Mouse (Mus musculus): Measurements from ENCODE around the gene Gatd1. TPM values are rescaled to one million over a fixed set of nuclear protein-coding genes. Genes with fewer than 3 reads are reported as not detected.

The Gatd1 gene
- polyA plus RNA-seq, 1 experiment: 23.3 TPM

DNA sequence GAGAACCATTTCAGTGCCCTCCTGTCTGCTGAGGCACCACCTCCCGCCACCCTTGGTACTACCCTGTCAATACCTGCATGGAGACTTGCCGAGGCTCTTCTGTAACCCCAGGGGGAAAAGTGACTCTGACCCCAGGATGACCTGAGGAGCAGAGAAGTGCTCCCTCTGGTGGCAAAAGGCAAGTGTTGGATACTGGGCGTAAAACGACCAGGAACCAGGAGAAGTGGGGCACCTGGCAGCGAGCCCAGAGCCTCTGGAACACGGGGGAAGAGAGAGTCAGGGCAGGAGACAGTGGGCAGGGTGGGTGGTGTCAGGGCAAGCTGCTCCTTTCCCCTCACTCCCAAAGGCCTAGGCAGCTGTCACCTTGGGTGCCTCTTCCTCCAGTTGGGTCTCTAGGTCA is 26.7 kb upstream of the Gatd1 start:
- no peaks in the 10 kb centered on the region for H3K36me3 ChIP-seq (ENCODE audit: control insufficient read depth, insufficient read depth, low read length)
- H3K4me1 ChIP-seq (ENCODE audit: control insufficient read depth, insufficient read depth, low read length): peaks cover 12% of the 10 kb centered on the region
- H3K27ac ChIP-seq (ENCODE audit: control insufficient read depth, insufficient read depth, low read depth, low read length): no peak overlapping the region
- TF ChIP-seq POLR2A (IDR thresholded peaks at IDR 0.05; ENCODE audit: control insufficient read depth, low read depth, low read length) (no peak), CTCF (IDR thresholded peaks at IDR 0.05; ENCODE audit: control insufficient read depth, insufficient read depth, insufficient replicate concordance, low read depth, low read length) (peak; percentile 50; the same call in 1 of the 2 replicates)
- no peaks in the 10 kb centered on the region for H3K27me3 ChIP-seq (ENCODE audit: control insufficient read depth, insufficient read depth, low read length)
- no peak overlapping the region for H3K4me3 ChIP-seq (ENCODE audit: control insufficient read depth, low read depth, low read length)

DNA sequence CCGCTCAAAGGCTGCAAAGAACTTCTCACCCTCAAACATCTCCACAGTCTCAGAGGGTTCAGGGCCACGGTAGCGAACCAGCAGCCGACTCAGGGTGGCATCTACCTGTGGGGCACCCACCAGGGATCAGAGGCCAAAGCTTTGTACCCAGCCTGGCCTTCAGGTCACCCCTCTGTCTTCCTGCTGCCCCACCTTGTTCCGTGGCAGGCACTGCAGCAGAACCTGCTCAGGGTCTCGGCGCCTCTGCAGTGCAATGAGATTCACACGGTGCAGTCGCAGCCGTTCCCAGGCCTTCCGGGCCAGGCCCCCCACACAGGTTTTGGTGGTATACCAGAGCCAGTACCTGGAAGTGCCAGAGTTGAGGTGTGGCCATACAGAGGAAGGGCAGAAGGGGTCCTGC is 25.9 kb upstream of the Gatd1 start:
- TF ChIP-seq CTCF (IDR thresholded peaks at IDR 0.05; ENCODE audit: control insufficient read depth, insufficient read depth, insufficient replicate concordance, low read depth, low read length) (no peak), POLR2A (IDR thresholded peaks at IDR 0.05; ENCODE audit: control insufficient read depth, low read depth, low read length) (no peak)
- Histone ChIP-seq H3K27me3 (ENCODE audit: control insufficient read depth, insufficient read depth, low read length) (no peaks in the 10 kb centered on the region), H3K36me3 (ENCODE audit: control insufficient read depth, insufficient read depth, low read length) (no peaks in the 10 kb centered on the region), H3K27ac (ENCODE audit: control insufficient read depth, insufficient read depth, low read depth, low read length) (no peak overlapping the region), H3K4me1 (ENCODE audit: control insufficient read depth, insufficient read depth, low read length) (peaks cover 12% of the 10 kb centered on the region), H3K4me3 (ENCODE audit: control insufficient read depth, low read depth, low read length) (no peak overlapping the region)

- Histone ChIP-seq H3K4me1 (ENCODE audit: control insufficient read depth, insufficient read depth, low read length) (peaks cover 12% of the 10 kb centered on the region), H3K4me3 (ENCODE audit: control insufficient read depth, low read depth, low read length) (no peak overlapping the region), H3K36me3 (ENCODE audit: control insufficient read depth, insufficient read depth, low read length) (no peaks in the 10 kb centered on the region), H3K27ac (ENCODE audit: control insufficient read depth, insufficient read depth, low read depth, low read length) (no peak overlapping the region), H3K27me3 (ENCODE audit: control insufficient read depth, insufficient read depth, low read length) (no peaks in the 10 kb centered on the region)
- TF ChIP-seq CTCF (IDR thresholded peaks at IDR 0.05; ENCODE audit: control insufficient read depth, insufficient read depth, insufficient replicate concordance, low read depth, low read length) (no peak), POLR2A (IDR thresholded peaks at IDR 0.05; ENCODE audit: control insufficient read depth, low read depth, low read length) (no peak)
Measured at GRCm38 (mm10) chr7:141439140-141439679, 25.3 kb upstream of the Gatd1 start.

GRCm38 (mm10) chr7:141438201-141438968 is 24.4 kb upstream of the Gatd1 start:
- no peaks in the 10 kb centered on the region for H3K36me3 ChIP-seq (ENCODE audit: control insufficient read depth, insufficient read depth, low read length)
- H3K4me1 ChIP-seq (ENCODE audit: control insufficient read depth, insufficient read depth, low read length): peaks cover 5% of the 10 kb centered on the region; the same call in 1 of the 2 replicates
- H3K4me3 ChIP-seq (ENCODE audit: control insufficient read depth, low read depth, low read length): no peak overlapping the region
- no peak overlapping the region for H3K27ac ChIP-seq (ENCODE audit: control insufficient read depth, insufficient read depth, low read depth, low read length)
- no peaks in the 10 kb centered on the region for H3K27me3 ChIP-seq (ENCODE audit: control insufficient read depth, insufficient read depth, low read length)
- no peak for TF ChIP-seq CTCF (IDR thresholded peaks at IDR 0.05; ENCODE audit: control insufficient read depth, insufficient read depth, insufficient replicate concordance, low read depth, low read length)
- TF ChIP-seq POLR2A (IDR thresholded peaks at IDR 0.05; ENCODE audit: control insufficient read depth, low read depth, low read length): no peak

- no peak within 1 kb of the TSS for H3K27ac ChIP-seq (ENCODE audit: control insufficient read depth, insufficient read depth, low read depth, low read length)
- no peaks in the 10 kb centered on the region for H3K36me3 ChIP-seq (ENCODE audit: control insufficient read depth, insufficient read depth, low read length)
- peak within 1 kb of the TSS; percentile 78 for H3K4me3 ChIP-seq (ENCODE audit: control insufficient read depth, low read depth, low read length)
- H3K27me3 ChIP-seq (ENCODE audit: control insufficient read depth, insufficient read depth, low read length): no peaks in the 10 kb centered on the region
- TF ChIP-seq POLR2A (IDR thresholded peaks at IDR 0.05; ENCODE audit: control insufficient read depth, low read depth, low read length) (no peak), CTCF (IDR thresholded peaks at IDR 0.05; ENCODE audit: control insufficient read depth, insufficient read depth, insufficient replicate concordance, low read depth, low read length) (peak; percentile 28; the same call in 1 of the 2 replicates)
- peaks cover 3% of the 10 kb centered on the region; the same call in 1 of the 2 replicates for H3K4me1 ChIP-seq (ENCODE audit: control insufficient read depth, insufficient read depth, low read length)
Measured at GRCm38 (mm10) chr7:141437178-141438120, 23.5 kb upstream of the Gatd1 start, which contains the start of gene Slc25a22. Slc25a22 (minus strand) TSS chr7:141437892.

DNA sequence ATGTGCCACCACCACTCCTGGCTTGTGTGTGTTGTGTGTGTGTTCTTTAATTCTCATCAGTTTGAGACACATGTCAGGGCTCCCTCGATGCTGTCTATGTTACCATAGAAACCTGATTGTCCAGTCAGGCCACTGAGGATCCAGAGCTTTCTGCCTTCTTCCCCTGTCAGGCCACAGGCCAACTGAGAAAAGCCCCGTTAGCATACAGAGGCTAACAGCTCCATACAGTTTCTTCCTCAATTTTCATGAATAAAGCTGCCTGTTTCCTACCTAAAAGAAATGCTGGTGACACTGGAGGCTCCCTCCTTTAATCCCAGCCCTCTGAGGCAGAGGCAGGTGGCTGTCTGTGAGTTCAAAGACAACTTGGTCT is 22.6 kb upstream of the Gatd1 start:
- TF ChIP-seq CTCF (IDR thresholded peaks at IDR 0.05; ENCODE audit: control insufficient read depth, insufficient read depth, insufficient replicate concordance, low read depth, low read length) (no peak), POLR2A (IDR thresholded peaks at IDR 0.05; ENCODE audit: control insufficient read depth, low read depth, low read length) (no peak)
- Histone ChIP-seq H3K4me1 (ENCODE audit: control insufficient read depth, insufficient read depth, low read length) (peaks cover 3% of the 10 kb centered on the region; the same call in 1 of the 2 replicates), H3K4me3 (ENCODE audit: control insufficient read depth, low read depth, low read length) (no peak overlapping the region), H3K27ac (ENCODE audit: control insufficient read depth, insufficient read depth, low read depth, low read length) (no peak overlapping the region), H3K27me3 (ENCODE audit: control insufficient read depth, insufficient read depth, low read length) (no peaks in the 10 kb centered on the region), H3K36me3 (ENCODE audit: control insufficient read depth, insufficient read depth, low read length) (no peaks in the 10 kb centered on the region)
